Mouse (Mus musculus) T-cell, adult 66 days (primary cell): ENCODE results near the gene Gm3893. TPM values are rescaled to one million over a fixed set of nuclear protein-coding genes. Genes with fewer than 3 reads are reported as not detected.

ENCODE experiments used
- total RNA-seq, 2 experiments: library from RNA; stranded (reverse); gene quantifications; 3 replicates in 1 of 2; 4 replicates in 1 of 2; pipeline ENCODE4 v1.2.4; 2023

The Gm3893 gene
- not detected for total RNA-seq

GRCm38 (mm10) chr4:42090907-42091306, at the start of gene Gm3893:
Gene Gm3893 (plus strand): TSS chr4:42091207.

DNA sequence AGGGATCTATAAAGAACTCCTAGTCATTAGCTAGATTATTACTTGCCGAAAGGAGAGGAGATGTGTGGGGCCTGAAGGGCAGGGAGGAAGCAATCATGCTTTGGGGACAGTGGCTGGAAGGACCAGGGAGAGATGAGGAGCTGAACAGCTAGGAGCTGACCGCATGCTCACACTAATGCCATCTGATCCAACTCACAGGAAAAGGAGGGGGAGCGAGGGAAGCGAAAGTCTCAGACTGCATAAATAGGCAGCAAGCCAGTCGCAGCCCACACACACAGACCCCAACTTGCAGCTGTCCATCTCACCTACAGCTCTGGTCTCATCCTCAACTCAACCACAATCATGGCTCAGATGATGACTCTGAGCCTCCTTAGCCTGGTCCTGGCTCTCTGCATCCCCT, 23.5 kb downstream of the Gm3893 start, which contains the start of gene Gm13304:
TSS of gene Gm13304 (plus strand) at position 301 of the 400 bp plus-strand sequence.

Other genes with a start within 250 kb of the Gm3893 start
- gene Gm21541, start 187.6 kb upstream of the Gm3893 start, total RNA-seq = not detected
- gene Gm20878, start 149.6 kb upstream of the Gm3893 start, total RNA-seq = 1 to 10 TPM; 3.6 to 5.7 TPM
- not detected for gene Fam205a4, start 125.1 kb upstream of the Gm3893 start, total RNA-seq
- gene Gm21093, start 56.5 kb upstream of the Gm3893 start, total RNA-seq = not detected
- not detected for gene Gm13304, start 23.6 kb downstream of the Gm3893 start, total RNA-seq
- gene Gm13306, start 62.2 kb downstream of the Gm3893 start, total RNA-seq = not detected
- not detected for gene Gm13305, start 77.4 kb downstream of the Gm3893 start, total RNA-seq
- not detected for gene Gm10600, start 149.4 kb downstream of the Gm3893 start, total RNA-seq
- gene Ccl21b, start 164.6 kb downstream of the Gm3893 start, total RNA-seq = not detected
- not detected for gene Gm21953, start 203.1 kb downstream of the Gm3893 start, total RNA-seq
- gene Fam205a3, start 227.1 kb downstream of the Gm3893 start, total RNA-seq = under 1 TPM; 0.15 to 0.20 TPM